Mouse (Mus musculus): ENCODE measurements around the gene Epha8. TPM values are rescaled to one million over a fixed set of nuclear protein-coding genes. Genes with fewer than 3 reads are reported as not detected.

Epha8 gene
- total and polyA plus RNA-seq, 3 experiments, result not detected

DNA sequence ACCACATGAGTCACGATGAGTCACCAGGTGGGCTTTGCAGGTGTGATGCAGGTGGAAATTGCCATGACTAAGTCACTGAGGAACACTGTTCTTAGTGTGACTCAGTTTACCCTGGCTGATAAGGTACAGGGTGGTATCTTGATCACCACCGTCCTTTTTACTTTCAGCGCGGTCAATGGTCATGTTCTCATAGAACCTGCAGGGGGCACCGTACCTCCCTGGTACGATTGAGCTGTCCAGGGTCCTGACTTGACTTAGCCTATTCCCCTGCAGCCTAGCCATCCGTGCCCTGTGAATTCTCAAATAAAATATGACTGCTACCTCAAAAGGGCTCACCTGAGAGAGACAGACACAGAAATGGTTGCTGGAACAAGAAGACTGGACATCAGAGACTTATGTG is 49.6 kb downstream of the Epha8 start:
- peaks cover 3% of the 10 kb centered on the region for H3K9me3 ChIP-seq (replicated peaks; ENCODE audit: low read length)
- H3K36me3 ChIP-seq (replicated peaks in 1 of 2; ENCODE audit: control insufficient read depth in 1 of 2, insufficient read depth in 1 of 2, low read length in 1 of 2), result no peaks in the 10 kb centered on the region
- no peak overlapping the region for H3K27ac ChIP-seq (ENCODE audit: insufficient read depth, low read depth)
- no peaks in the 10 kb centered on the region for H3K79me2 ChIP-seq (replicated peaks; ENCODE audit: control insufficient read depth, extremely low read depth, insufficient read depth, poor library complexity, severe bottlenecking)
- DNase-seq (ENCODE audit: extremely low read depth), result peak; percentile 52
- no peak overlapping the region for H3K9ac ChIP-seq (ENCODE audit: insufficient read depth, low read depth)
- no peaks in the 10 kb centered on the region for H3K4me1 ChIP-seq (ENCODE audit: control insufficient read depth in 1 of 2, insufficient read depth in 2 of 2)
- TF ChIP-seq ZMIZ1 (IDR thresholded peaks at IDR 0.05; ENCODE audit: low read depth, low read length) (no peak), RAD21 (IDR thresholded peaks at IDR 0.05; ENCODE audit: low read depth, low read length) (peak; percentile 33), ELF1 (IDR thresholded peaks at IDR 0.05; ENCODE audit: low read depth, low read length) (0 out of 2 replicates have a peak, but pooled peaks have one; percentile 15), CTCF (conservative IDR thresholded peaks at IDR 0.05 in 1 of 2, IDR thresholded peaks at IDR 0.05 in 1 of 2; ENCODE audit: low read depth in 2 of 2, low read length in 2 of 2) (peak; percentile 22 to 83; a peak in 3 of 4 replicates), IRF4 (IDR thresholded peaks at IDR 0.05; ENCODE audit: low read depth, low read length) (peak; percentile 41; the same call in 1 of the 2 replicates), JUN (IDR thresholded peaks at IDR 0.05; ENCODE audit: insufficient read depth, low read depth, low read length) (no peak), TCF12 (IDR thresholded peaks at IDR 0.05; ENCODE audit: low read depth, low read length) (0 out of 2 replicates have a peak, but pooled peaks have one; percentile 25), SMC3 (IDR thresholded peaks at IDR 0.05; ENCODE audit: low read depth, low read length) (peak; percentile 82), SIN3A (IDR thresholded peaks at IDR 0.05; ENCODE audit: low read length) (peak; percentile 80), ETS1 (conservative IDR thresholded peaks at IDR 0.05; ENCODE audit: low read depth, low read length) (no peak)
- peaks cover 90% of the 10 kb centered on the region for H3K27me3 ChIP-seq (replicated peaks)
- H3K4me2 ChIP-seq (ENCODE audit: insufficient read depth, low read depth, poor library complexity, severe bottlenecking), result no peak overlapping the region
- dilution Hi-C loops (cut with MboI; ENCODE audit: extremely low pct_ligation_motif_present, extremely low pct_unique_long_range_greater_than_20kb, low sequenced_read_pairs) (no loop called here), in situ Hi-C loops (cut with MboI; ENCODE audit: low pct_ligation_motif_present, low pct_unique_long_range_greater_than_20kb, low sequenced_read_pairs) (no loop called here)
- H3K4me3 ChIP-seq (replicated peaks in 1 of 3; ENCODE audit: low read depth in 2 of 3, low read length in 2 of 3, poor library complexity in 1 of 3), result no peak overlapping the region

DNA sequence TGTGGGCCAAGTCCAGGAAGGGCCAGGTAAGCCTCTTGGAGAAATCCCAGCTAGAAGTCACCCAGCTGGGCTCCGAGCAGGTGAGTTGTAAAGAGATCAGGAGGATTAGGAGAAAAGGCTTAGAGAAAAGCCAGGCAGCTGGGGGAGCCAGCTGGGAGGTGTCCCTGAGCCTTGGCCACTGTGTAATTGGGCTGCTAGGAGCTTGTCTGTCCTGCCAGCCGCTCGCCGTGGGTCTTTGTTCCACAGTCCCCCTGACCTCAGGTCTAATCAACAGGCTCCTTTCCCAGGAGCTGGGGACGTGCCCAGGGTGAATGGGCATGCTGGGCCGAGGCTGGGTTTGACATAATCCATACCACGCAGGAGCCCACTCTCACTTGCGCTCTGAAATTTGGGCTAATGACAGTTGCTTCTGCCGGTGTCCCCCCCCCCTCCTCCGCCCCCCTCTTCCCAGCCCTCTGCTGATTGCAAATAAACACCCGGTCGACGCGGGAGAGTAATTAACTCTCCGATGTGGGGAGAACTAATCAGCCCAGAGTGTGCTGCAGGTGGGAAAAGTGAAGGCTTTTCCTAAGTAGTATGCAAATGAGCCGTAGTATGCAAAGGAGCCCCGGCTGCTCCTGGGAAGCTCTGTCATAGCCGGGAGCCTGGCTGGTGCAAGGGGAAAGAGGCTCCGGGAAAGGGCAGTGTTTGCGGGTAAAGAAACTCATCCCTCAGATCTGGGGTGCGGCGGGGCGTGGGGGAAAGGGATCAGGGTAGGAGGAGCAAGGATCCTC is 51.7 kb downstream of the Epha8 start:
- H3K4me3 ChIP-seq (replicated peaks in 1 of 3; ENCODE audit: low read depth in 2 of 3, low read length in 2 of 3, poor library complexity in 1 of 3), result no peak overlapping the region
- no peaks in the 10 kb centered on the region for H3K79me2 ChIP-seq (replicated peaks; ENCODE audit: control insufficient read depth, extremely low read depth, insufficient read depth, poor library complexity, severe bottlenecking)
- H3K4me1 ChIP-seq (ENCODE audit: control insufficient read depth in 1 of 2, insufficient read depth in 2 of 2), result no peaks in the 10 kb centered on the region
- no peak overlapping the region for H3K9ac ChIP-seq (ENCODE audit: insufficient read depth, low read depth)
- H3K36me3 ChIP-seq (replicated peaks in 1 of 2; ENCODE audit: control insufficient read depth in 1 of 2, insufficient read depth in 1 of 2, low read length in 1 of 2), result no peaks in the 10 kb centered on the region
- in situ Hi-C loops (cut with MboI; ENCODE audit: low pct_ligation_motif_present, low pct_unique_long_range_greater_than_20kb, low sequenced_read_pairs) (no loop called here), dilution Hi-C loops (cut with MboI; ENCODE audit: extremely low pct_ligation_motif_present, extremely low pct_unique_long_range_greater_than_20kb, low sequenced_read_pairs) (no loop called here)
- peaks cover 84% of the 10 kb centered on the region for H3K27me3 ChIP-seq (replicated peaks)
- no peak for DNase-seq (ENCODE audit: extremely low read depth)
- H3K4me2 ChIP-seq (ENCODE audit: insufficient read depth, low read depth, poor library complexity, severe bottlenecking), result no peak overlapping the region
- peaks cover 3% of the 10 kb centered on the region for H3K9me3 ChIP-seq (replicated peaks; ENCODE audit: low read length)
- TF ChIP-seq TCF12 (IDR thresholded peaks at IDR 0.05; ENCODE audit: low read depth, low read length) (no peak), ZKSCAN1 (IDR thresholded peaks at IDR 0.05; ENCODE audit: borderline replicate concordance, low read depth, low read length) (no peak), ZNF384 (IDR thresholded peaks at IDR 0.05; ENCODE audit: low read depth, low read length) (no peak), MXI1 (IDR thresholded peaks at IDR 0.05; ENCODE audit: low read depth, low read length) (no peak), JUN (IDR thresholded peaks at IDR 0.05; ENCODE audit: insufficient read depth, low read depth, low read length) (no peak), UBTF (IDR thresholded peaks at IDR 0.05; ENCODE audit: low read depth, low read length) (no peak)
- no peak overlapping the region for H3K27ac ChIP-seq (ENCODE audit: insufficient read depth, low read depth)
